Mouse (Mus musculus): ENCODE measurements around the gene Cth.

Cth gene

DNA sequence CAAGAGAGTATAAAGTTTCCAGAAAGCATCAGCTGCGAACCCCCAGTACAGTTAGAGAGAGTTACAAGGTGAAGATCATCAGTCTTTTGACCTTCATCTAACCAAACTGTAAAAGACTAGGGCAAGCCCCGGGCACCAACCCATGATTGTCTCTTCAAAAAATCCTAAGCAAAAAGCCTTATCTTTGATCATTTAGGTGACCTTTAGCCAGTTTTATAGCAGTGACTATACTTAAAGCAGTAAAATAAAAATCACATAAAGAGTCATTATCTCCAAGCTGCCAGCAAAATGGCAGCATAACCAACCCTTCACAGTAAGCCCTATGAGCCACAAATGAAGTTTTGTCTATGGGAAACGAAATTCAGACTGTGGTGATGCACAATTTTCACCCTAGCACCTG, 14.6 kb downstream of the Cth start:
- no peak for DNase-seq (ENCODE audit: low read depth, low spot score)

DNA sequence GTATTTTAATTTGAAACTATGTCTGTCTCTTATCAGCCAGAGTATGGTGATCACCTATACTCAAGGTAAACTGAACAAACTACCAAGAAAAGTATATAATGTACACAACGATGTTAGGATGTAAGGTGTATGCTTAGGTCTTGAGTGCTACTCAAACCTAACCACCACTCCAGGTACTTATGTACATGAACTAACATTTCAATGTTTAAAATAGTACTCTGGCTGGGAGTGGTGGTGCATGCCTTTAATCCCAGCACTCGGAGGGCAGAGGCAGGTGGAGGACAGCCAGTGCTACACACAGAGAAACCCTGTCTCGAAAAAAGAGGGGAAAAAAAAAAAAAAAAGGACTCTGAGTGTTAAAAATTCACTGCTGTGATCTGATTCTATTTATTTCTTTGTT, 16.7 kb downstream of the Cth start:
- DNase-seq (ENCODE audit: low read depth, low spot score): no peak

DNA sequence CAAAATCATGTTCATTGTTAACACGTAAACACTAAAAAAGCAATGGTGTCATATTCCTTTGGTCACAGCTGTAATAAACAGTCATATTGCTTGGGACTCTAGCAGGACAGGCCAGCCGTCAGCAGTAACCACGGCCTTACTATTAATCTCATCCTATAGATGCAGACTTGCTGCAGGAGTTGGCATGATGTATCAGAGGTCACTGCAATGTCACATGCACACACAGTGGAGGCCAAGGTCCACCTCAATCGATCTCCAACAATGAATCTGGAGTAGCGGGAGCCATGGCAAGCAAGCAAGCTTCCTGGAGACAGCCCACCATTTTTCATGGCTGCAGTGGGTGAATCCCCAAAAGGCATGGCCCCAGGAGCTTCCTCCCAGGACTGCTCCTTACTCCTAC, 23.2 kb downstream of the Cth start:
- DNase-seq (ENCODE audit: low read depth, low spot score): no peak

DNA sequence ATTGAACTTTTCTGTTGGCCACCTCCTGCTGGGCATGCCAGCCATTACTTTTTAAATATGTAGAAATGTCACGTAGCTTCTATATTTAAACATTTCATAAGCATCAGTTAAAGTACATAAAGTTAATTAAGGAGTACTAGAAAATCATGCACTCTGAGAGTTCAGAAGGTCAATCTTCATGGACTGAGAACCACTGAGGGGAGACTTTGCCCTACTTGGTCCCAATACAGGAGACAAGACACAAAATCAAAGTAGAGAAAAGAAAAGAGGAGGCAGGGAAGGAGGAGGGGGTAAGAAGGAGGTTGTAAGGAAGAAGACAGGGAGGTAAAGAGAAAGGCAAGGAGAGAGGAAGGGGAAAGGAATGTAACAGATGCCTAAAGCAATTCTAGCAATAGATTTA, 24.9 kb downstream of the Cth start:
- no peak for DNase-seq (ENCODE audit: low read depth, low spot score)

DNA sequence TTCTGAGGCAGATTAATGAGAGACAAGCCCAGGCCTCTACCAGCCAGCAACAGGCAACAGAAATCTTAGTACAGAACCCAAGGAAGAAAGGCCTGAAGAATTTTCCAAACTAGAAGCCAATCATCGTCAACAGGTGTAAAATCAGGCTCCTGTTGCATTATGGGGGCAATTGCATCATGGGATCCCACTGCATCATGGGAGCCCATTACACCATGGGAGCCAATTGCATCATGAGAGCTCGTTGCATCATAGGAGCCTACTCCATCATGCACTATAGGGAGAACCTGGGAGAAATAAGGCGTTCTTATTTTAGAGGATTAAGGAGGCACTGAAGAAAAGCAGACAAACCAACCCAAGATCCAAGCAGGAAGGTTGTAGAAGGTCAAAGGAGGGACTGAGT, 27.2 kb downstream of the Cth start:
- no peak for DNase-seq (ENCODE audit: low read depth, low spot score)

DNA sequence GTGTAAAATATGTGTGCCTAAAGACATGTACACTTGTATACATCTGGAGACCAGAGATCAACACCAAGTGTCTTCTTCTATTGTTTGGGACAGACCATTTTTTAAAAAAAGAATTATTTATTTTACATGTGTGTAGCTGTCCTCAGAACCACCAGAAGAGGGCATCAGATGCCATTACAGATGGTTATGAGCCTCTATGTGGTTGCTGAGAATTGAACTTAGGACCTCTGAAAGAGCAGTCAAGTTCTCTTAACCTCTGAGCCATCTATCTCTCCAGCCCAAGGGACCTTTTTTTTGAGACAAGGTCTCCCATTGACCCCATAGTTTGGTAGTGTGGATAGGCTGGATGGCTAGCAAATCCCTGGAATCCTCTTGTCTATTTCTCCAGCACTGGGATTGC, 33.1 kb downstream of the Cth start:
- DNase-seq (ENCODE audit: low read depth, low spot score): no peak

DNA sequence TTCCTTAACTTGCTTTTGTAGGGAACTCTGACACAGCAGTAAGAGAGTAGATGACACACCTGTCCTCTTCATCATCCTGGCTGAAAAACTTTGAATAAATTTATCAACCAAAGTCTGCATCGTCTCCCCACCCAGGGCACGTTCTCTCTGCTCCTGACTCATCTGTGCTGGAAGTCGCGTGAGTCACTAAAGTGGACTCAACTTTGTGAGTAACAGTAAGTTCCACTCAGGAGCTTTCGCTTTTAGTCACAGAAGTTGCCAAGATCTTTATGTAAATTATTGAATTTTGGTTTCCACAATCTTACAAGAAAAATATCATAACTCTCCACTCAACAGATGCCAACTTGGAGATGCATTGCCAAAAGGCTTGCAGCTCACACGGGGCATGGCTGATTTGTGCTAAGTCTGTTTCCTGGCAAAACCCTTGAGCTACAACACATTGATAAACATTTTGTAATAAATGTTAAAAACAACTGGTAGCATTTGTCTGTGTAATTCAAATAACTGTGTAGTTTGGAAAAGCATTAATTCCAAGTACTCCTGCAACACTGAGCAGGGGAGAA, 40.7 kb downstream of the Cth start:
- no peak for DNase-seq (ENCODE audit: low read depth, low spot score)

DNA sequence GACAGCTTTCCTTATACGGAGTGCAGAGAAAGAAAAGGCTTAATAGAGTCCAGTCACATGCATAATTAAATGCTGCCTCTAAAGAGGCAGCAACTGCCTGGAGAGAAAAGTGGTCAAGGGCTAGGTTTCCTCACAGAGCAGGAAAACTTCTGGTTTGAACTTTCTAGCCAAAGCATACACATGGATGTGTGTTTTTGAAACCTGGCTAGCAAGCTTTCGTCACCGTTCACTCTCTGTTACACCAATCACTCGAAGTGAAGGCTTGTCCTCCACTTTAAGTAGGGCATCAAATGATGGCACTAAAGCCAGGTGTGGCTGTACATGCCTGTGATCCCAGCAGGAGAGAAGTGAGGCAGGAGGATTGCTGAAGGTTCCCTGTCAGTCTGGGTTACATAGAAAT, 41.8 kb downstream of the Cth start:
- DNase-seq (ENCODE audit: low read depth, low spot score): no peak

DNA sequence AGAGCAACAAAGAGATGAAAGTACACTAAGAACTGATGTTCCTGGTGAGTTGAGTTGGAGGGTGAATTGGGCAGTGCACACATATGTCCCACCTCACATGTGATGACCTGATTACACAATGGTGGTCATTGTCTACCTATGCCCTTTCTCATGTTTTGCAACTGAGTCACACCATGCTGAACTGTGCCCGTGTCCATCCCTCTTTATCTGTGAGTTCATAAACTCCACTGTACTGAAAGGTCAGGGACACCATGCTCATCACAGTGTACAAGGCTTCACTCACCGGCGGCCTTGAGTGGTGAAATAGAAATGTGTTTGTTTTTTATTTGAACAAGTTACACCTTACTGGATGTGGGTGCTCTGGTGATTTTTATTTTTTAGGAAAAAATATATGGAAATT, 42.9 kb downstream of the Cth start:
- DNase-seq (ENCODE audit: low read depth, low spot score): no peak

DNA sequence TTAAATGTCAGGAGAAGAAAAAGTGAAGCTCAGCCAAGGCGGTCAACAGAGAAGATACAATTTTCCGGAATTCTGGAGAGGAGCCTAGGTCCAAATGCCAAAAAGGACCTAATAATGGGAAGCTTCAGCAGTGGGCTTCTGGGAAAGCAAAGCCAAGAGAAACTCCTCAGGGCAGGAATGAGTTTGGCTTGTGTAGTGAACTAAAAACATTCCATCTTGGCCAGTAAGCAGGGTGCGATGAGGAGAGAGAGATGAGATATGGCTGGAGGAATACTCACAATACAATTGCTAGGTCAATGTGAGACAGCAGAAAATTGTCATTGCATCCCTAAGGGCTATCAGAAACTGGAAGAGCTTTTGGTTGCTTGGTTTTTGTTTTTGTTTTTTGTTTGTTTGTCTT, 43.9 kb downstream of the Cth start:
- DNase-seq (ENCODE audit: low read depth, low spot score): no peak

DNA sequence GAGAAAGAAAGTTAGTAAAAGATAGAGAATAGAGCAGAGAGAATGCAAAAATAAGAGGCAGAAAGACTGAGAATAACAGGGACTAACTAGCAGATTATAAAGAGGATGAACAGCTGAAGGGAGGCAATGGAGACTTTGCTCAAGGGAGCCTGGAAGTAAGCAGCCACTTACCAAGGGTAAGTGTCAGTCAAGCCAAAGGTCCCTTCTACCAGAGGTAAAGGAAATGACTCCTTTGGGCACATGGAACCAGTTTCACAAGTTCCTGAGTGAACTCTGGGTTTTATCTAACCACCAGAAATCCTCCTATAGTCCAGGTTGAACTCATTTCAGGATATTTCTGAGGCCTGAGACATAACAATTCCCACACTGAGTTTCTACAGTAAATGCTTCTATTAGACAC, 47.0 kb downstream of the Cth start:
- DNase-seq (ENCODE audit: low read depth, low spot score): no peak

DNA sequence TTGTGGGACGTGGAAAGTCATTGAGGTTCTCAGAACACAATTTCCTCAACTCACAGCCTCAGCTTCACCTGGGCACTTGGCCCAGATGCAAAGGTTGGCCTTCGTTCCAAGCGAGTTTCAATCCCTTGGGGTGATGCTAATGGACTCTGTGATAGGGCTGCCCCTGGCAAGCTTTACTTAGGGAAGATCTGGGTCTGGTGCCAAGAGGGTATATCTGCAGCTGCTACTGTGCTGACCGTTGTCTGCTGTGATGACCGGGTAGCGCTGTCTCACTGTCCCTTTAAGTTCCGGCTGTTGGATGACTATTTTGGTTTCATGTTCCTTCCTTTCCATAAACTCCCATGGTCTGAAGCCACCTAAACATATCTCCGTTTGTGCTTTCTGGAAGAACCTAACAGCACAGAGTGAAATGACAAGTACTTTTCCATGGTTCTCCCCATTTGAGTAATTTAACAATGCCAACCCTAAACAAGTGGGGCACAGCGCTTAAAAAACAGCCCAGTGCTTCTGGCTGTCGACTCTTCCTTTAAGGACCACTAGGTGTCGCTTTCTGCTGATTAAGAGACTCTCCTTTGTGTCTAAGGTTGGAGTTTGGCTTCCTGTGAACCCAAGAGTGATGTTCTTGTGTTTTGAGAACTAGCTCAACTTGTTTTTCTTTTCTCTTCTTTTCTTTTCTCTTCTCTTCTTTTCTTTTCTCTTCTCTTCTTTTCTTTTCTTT, 48.3 kb downstream of the Cth start:
- peak; percentile 6 for DNase-seq (ENCODE audit: low read depth, low spot score)

DNA sequence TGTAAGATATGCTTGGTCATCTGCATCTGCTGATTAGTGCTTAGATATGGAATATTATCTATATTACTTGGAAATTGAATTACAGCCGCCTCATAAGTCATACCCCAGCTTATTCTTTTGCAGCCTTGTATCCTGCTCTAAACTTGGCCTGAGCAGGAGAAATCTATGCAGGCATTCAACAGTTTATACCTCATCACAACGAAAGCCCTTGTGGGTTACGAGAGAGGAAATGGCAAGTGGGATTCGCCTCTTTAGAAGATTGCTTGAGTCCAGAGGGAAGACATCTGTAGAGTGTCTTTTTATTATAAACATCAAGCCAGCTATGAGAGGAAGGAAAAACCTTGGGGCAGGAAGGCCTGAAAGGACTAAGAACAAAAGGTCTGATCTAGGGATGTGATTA, 52.0 kb downstream of the Cth start:
- DNase-seq (ENCODE audit: low read depth, low spot score): no peak

DNA sequence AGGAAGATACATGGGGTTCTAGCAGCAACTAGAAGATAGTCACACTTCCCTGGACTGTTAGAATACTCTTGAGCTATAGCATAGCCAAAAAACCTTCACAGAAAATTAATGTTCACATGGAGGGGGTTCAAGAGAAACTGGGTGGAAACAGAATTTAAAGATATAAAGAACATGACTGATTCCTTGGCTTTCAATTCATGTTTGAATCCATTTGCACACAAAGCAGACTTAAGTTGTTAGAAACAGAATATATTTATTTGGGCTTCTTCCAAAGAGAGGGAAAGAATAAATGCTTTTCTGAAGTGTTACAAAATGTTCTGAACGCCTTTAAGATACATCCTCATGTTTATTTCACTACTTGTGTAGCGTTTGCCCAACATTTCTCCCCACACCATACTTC, 57.0 kb downstream of the Cth start:
- DNase-seq (ENCODE audit: low read depth, low spot score): no peak

DNA sequence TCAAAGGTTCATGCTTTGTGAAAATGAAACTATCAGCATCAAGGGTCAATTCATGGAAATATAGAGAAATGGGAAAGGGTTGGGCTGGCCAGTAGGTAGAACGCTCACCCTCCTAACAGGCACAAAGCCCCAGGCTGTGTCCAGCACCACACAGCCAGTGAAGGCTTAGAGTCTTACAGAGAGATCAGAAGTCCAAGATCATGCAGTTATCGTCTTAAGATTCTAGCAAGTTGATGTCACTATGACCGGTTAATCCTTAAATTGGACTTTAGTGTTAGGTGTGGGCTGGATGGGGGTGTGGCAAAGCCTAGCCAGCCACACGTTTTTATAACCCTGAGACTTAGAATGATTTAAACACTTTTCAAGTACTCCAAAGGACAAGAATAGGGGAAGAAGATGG, 58.6 kb downstream of the Cth start:
- no peak for DNase-seq (ENCODE audit: low read depth, low spot score)

DNA sequence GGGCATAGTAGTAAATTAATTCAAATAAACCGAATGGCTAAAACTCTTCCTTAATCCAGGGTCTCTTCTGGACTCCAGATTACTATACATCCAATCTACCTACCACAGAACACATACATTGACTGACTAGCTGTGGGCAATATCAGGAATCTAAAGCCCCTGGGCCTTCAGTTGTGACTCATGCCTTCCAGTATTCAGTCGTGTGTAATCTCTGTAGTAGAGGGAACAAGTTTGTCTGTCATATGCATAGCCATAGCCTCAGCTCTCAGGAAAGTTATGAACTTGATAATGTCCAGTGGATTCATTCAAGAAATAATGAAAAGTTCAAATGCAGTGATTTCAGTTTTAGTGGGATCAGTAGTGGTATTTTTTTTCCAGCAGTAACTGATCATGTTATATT, 59.0 kb downstream of the Cth start:
- no peak for DNase-seq (ENCODE audit: low read depth, low spot score)

DNA sequence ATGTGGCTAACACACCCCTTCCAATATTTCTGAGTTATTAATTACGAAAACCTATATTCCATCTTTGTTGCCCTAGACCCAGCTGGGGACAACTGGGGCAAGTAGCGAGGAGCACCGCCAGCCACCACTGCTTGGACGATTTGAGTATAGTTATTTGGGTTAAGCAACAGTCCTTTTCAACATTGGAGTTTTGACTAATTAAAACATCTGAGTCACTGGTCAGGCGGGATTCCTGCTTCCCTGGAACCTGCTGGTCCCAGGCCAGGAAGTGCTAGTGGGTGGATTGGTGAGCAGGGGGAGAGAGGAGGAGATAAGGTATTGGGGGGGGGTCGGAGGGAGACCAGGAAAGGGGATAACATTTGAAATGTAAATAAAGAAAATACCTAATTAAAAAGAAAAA, 59.4 kb downstream of the Cth start:
- no peak for DNase-seq (ENCODE audit: low read depth, low spot score)

DNA sequence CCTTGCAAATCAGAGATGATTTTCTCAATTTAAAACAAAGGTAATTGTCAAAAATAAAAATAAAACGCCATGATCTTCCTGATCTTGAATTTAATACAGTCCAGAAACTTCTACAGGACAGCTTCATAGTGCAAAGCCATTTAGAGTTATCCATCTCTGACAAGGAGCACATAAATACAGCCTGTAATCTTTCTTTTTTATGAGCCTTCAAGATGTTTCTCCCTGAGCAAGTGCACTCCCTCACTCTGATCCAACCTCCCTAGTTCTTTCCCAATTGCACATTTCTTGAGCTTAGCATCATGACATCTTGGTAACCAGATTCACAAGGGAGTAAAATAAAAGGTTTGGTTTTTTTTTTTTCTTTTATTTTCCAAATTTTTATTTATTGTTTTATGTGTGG, 72.1 kb downstream of the Cth start:
- no peak for DNase-seq (ENCODE audit: low read depth, low spot score)

DNA sequence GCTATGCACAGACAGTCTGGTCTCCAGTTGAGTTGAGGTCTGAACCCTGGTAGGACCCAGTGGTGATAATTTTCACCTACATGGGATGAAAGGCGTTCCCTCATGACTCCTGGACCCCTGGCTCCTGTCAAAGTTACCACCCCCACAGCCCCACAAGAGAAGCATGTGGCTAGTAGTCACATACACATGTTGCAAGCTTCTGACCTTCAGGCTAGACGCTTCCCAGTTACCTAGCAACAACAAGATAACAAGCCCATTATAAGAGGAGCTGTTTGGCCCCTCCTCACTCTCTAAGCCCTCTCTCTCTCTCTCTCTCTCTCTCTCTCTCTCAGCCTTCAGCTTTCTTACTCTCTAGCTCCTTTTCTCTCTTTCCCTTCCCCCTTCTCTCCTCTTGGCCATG, 76.4 kb downstream of the Cth start:
- no peak for DNase-seq (ENCODE audit: low read depth, low spot score)

DNA sequence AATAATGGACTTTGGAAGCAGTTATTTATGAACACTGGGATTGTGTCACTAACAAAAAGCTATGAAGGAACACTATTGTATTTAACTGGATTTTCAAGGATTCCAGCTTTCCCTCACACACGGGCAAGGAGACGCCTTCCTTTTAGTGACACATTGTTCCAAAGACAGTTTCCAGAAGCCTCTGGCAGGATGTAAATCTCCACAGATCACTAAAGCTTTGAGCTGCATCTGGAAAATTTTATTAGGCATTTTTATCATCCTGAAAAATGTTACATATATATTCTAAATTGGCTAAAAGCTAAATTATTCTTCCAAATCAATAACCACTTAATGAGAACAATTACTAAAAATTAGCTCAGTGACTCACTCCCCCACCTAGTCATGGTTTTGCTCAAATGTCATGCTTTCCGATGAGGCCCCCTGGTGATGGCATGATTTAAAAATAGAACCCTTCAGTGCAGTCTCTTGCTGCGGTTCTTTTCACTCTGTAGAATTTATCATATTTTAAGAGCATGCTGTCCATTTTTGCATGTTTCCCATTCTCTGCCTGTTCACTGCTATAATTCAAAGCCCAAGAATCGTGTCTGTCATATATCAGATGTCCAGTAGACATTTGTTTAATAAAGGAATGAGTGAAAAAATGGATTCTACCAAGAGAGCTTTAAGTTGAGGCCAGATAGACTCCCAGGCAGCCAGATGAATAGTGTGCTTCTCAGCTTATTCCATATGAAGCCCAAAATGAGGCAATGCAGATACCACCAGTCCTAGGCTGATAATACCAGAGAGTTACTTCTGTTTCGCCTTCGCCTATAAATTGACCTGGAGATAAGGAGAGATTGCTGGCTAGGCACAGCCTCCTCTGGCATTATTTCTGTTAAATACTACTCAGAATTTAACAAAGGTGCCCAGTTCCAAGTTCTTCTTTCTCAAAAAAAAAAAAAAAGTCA, 77.3 kb downstream of the Cth start:
- no peak for DNase-seq (ENCODE audit: low read depth, low spot score)
